Comparison of ENCODE assay signal across 12 mouse cellular contexts in the genomic region with DNA sequence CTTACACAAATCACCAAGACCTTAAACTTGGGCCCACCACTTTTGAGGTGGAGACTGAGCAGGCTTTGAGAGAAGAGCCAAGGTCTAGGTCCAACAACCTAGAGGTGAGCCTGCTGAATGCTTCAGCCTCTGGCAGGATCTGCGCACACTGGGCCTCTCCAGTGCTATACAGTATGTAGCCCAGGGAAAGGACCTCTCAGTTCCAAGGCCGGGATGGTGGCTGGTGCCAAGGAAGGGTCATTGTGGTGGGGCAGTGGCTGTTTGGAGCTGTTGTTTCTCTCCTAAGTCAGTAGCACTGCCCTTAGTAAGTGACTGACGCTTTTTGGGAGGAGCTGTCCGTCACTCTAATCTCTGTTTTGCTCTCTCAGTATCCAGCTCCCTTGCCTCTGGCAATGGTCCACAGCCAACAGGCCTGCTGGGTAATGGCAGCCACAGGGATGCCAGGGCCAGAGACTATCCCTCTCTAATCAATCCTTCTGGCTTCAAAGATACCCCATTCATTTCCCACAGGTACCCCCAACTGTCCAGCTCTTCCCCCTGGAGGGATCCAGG.
DNase-seq lines count a peak whose midpoint lies in the region; ATAC-seq and TF ChIP-seq lines count a peak whose summit lies in the region.
"Had no signal": no experiment of that assay in that cellular context is flagged by ENCODE, and none has a peak within 500 bp of the region (broad histone marks: within the 10 kb centered on the region; RNA-seq: fewer than 3 reads in every experiment).

No protein-coding gene starts in this region.

- H3K9me3 ChIP-seq in forebrain, embryonic 16.5 days (ENCODE audit: control insufficient read depth, low read length) = no peaks in the 10 kb centered on the region
- H3K9me3 ChIP-seq in hindbrain, embryonic 14.5 days (ENCODE audit: control insufficient read depth, low read length) = no peaks in the 10 kb centered on the region
- H3K9me3 ChIP-seq: liver, embryonic 15.5 days had no signal

- H3K4me2 ChIP-seq in forebrain, embryonic 16.5 days (ENCODE audit: low read length) = no peak overlapping the region
- H3K4me2 ChIP-seq in hindbrain, embryonic 14.5 days (replicated peaks) = no peak overlapping the region
- H3K4me2 ChIP-seq: liver, embryonic 15.5 days had no signal

- peak; percentile 25; the same call in 1 of the 2 replicates for ATAC-seq in forebrain, embryonic 16.5 days
- peak; percentile 35; the same call in 1 of the 2 replicates for ATAC-seq in hindbrain, embryonic 14.5 days (ENCODE audit: low FRiP score)
- ATAC-seq: intestine, embryonic 16.5 days had no signal

- peaks cover 7% of the 10 kb centered on the region; the same call in 1 of the 2 replicates for H3K4me1 ChIP-seq in cerebellum, adult 2 months (ENCODE audit: control insufficient read depth, insufficient read depth, low read length)
- peaks cover 39% of the 10 kb centered on the region for H3K4me1 ChIP-seq in forebrain, embryonic 16.5 days (replicated peaks; ENCODE audit: control insufficient read depth, insufficient read depth, low read length)
- H3K4me1 ChIP-seq in hindbrain, embryonic 14.5 days (replicated peaks; ENCODE audit: control insufficient read depth, insufficient read depth, low read length) = peaks cover 55% of the 10 kb centered on the region
- H3K4me1 ChIP-seq: liver, embryonic 15.5 days had no signal

- no peak overlapping the region for H3K27ac ChIP-seq in cerebellum, adult 2 months (ENCODE audit: insufficient read depth, low read length)
- no peak overlapping the region; the same call in 1 of the 2 replicates for H3K27ac ChIP-seq in forebrain, embryonic 16.5 days (ENCODE audit: low read length)
- peak overlapping the region; percentile 60 for H3K27ac ChIP-seq in hindbrain, embryonic 14.5 days
- H3K27ac ChIP-seq: liver, embryonic 15.5 days had no signal

- no peaks in the 10 kb centered on the region for H3K27me3 ChIP-seq in cerebellum, adult 2 months (ENCODE audit: control insufficient read depth, insufficient read depth, low read length)
- no peaks in the 10 kb centered on the region for H3K27me3 ChIP-seq in forebrain, embryonic 16.5 days (replicated peaks; ENCODE audit: control insufficient read depth, insufficient read depth, low read length)
- no peaks in the 10 kb centered on the region for H3K27me3 ChIP-seq in hindbrain, embryonic 14.5 days (ENCODE audit: control insufficient read depth, insufficient read depth, low read length)
- H3K27me3 ChIP-seq: liver, embryonic 15.5 days had no signal

- H3K36me3 ChIP-seq in forebrain, embryonic 16.5 days (ENCODE audit: control insufficient read depth, insufficient read depth) = no peaks in the 10 kb centered on the region
- H3K36me3 ChIP-seq in hindbrain, embryonic 14.5 days (replicated peaks; ENCODE audit: control insufficient read depth, insufficient read depth) = no peaks in the 10 kb centered on the region
- H3K36me3 ChIP-seq: liver, embryonic 15.5 days had no signal

- peak; percentile 52 to 55 for DNase-seq in cerebellum, postnatal 14 days
- no peak for DNase-seq in cerebellum, adult 2 months
- peak; percentile 27 for DNase-seq in NIH3T3 (ENCODE audit: low read depth)
- no peak for DNase-seq in hindbrain, embryonic 14.5 days (ENCODE audit: low spot score)
- DNase-seq in frontal cortex, adult 2 months (ENCODE audit: extremely low spot score in 1 of 2, low spot score in 1 of 2) = no peak
- no peak for DNase-seq in urinary bladder, postnatal 10 days (ENCODE audit: low spot score)
- DNase-seq in layer of hippocampus, postnatal 36 days = no peak
- DNase-seq: cerebellum, adult 11 months had no signal

- TF ChIP-seq POLR2A in cerebellum, adult 2 months (IDR thresholded peaks at IDR 0.05; ENCODE audit: borderline replicate concordance, insufficient read depth, low read length) = no peak

- H3K9ac ChIP-seq in forebrain, embryonic 16.5 days (replicated peaks; ENCODE audit: low read depth, low read length) = no peak overlapping the region
- H3K9ac ChIP-seq in hindbrain, embryonic 14.5 days = no peak overlapping the region
- H3K9ac ChIP-seq: liver, embryonic 15.5 days had no signal

- TF ChIP-seq CTCF in cerebellum, adult 2 months (IDR thresholded peaks at IDR 0.05; ENCODE audit: borderline replicate concordance, insufficient read depth, low read depth, low read length) = no peak

- no peak overlapping the region for H3K4me3 ChIP-seq in cerebellum, adult 2 months (replicated peaks; ENCODE audit: insufficient read depth, low read depth, low read length)
- H3K4me3 ChIP-seq in forebrain, embryonic 16.5 days (replicated peaks; ENCODE audit: low read length) = no peak overlapping the region
- no peak overlapping the region for H3K4me3 ChIP-seq in hindbrain, embryonic 14.5 days (replicated peaks; ENCODE audit: low read length)
- H3K4me3 ChIP-seq: erythroblast, embryonic 14.5 days; liver, embryonic 15.5 days had no signal

- WGBS in cerebellum, adult 2 months = 77% methylated on average over 4 of the region's 4 CpGs
- 37% methylated on average over 4 of the region's 4 CpGs for WGBS in forebrain, embryonic 16.5 days
- WGBS in hindbrain, embryonic 14.5 days = 54% methylated on average over 4 of the region's 4 CpGs

Comparison
In these comparisons a context has a peak if more than half of its experiments do, and no peak if none do; other contexts are left out.
1. DNase-seq: peak in cerebellum, postnatal 14 days (2 of 2) and NIH3T3 (single experiment); none in cerebellum, adult 2 months (0 of 2), hindbrain, embryonic 14.5 days (single experiment), frontal cortex, adult 2 months (0 of 2), urinary bladder, postnatal 10 days (single experiment) and layer of hippocampus, postnatal 36 days (0 of 2).